Mouse (Mus musculus) brain, embryonic 14.5 days (tissue): Measurements from ENCODE around the gene Tlr5.

Experiments used
- CTCF ChIP-seq: fragments of 200-500 bp; IDR thresholded peaks from 2 replicates; pipeline ENCODE4 v1.5.1; 2012; ENCODE audit warnings: inconsistent platforms, mild to moderate bottlenecking, moderate library complexity, borderline replicate concordance; ENCODE audit not compliant: insufficient read depth, insufficient read length; ENCODE audit errors: extremely low read depth
- POLR2A ChIP-seq: fragments of 200-500 bp; IDR thresholded peaks from 2 replicates; pipeline ENCODE4 v1.6.1; 2012; ENCODE audit warnings: mild to moderate bottlenecking, inconsistent platforms, borderline replicate concordance; ENCODE audit not compliant: poor library complexity, insufficient read depth, insufficient read length, severe bottlenecking; ENCODE audit errors: extremely low read depth

DNA sequence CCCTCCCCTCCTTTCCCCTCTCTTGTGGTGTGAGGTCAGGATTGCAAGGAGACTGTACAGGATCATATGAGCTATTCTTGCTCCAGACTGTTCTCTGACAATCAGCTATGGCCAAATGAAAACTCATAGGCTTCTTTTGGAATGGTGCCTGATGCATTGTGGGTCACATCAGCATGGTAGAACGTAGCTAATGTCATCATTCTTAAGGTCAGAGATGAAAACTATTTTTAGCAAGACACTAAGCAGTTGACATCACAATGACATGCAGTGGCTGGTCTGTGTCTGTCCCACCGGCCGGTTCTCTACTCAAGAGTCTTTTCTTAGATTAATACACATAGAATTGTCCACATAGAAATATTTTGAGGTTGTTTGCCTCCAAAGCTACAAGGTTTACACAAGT, 48.9 kb upstream of the Tlr5 start:
- TF ChIP-seq POLR2A = no peak
- TF ChIP-seq CTCF = no peak
